Mouse (Mus musculus) MEL-GATA-1-ER (cell line): ENCODE data around the gene Zbtb25.

Experiments used
- DNase-seq: peaks from one replicate; pipeline ENCODE4 v3.0.0-alpha.2; 2012; ENCODE audit warnings: low read depth; ENCODE audit errors: extremely low read depth

The Zbtb25 gene

DNA sequence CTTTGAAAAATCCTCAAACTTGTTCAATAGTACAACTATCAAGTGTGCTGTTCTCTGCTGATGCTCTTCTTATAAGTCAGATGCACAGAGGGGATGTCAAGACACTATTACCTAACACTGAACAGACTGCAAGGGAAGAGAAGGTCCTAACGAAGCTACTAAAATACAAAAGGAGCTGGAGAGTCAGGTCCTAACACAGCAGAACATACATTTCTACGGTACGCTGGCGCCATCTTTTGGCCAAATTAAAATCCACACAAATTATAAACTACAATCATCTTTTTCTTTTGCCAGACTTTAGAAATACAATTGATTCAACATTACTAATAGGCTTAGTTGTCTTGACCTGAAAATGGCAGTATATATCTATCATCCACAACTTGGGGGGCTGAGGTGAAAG is 28.3 kb downstream of the Zbtb25 start:
- DNase-seq, result peak; percentile 39

DNA sequence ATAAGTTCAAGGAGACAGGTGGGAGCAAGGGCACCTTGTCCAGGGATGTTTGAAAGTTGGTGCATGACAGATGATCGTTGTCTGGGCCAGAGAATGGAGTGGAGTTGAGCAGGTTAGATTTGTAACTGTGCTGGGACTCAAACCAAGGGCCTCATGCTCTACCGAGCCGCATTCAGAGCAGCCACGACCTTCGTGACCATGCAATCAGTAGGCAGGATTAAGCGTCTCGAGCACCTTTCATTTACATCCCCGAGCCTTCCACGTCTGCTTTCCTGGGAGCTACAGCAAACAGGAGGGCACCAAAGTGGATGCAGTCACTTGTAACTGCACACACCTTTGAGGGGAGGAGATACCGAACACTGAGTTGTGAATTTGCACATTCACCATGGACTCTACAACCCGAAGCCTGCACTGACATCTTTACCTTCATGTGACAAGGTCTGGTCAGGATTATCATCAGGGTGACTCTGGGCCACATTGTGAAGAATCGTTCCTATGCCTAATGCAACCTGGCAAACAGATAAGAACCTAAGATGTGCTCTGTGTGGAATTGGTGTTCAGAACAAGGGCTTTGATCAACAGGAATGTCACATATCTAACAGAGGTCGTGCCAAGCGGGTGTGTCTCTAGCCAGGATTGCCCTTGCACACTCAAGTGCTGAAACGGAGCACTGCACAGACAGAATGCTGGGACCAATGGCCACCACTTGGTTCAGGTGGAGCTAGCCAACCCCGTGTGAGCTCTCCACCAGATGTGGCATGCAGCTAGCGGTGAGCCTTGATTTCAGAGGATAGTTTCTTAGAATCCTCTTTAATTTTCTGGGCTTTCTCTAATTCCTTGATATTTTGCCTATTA is 33.1 kb downstream of the Zbtb25 start:
- no peak for DNase-seq

- DNase-seq, result no peak
Observed at GRCm38 (mm10) chr12:76335641-76336040, 33.8 kb downstream of the Zbtb25 start.

GRCm38 (mm10) chr12:76333688-76334087 is 35.7 kb downstream of the Zbtb25 start:
- peak; percentile 36 for DNase-seq

- DNase-seq, result no peak
Observed at GRCm38 (mm10) chr12:76328567-76329354, 40.6 kb downstream of the Zbtb25 start.

DNA sequence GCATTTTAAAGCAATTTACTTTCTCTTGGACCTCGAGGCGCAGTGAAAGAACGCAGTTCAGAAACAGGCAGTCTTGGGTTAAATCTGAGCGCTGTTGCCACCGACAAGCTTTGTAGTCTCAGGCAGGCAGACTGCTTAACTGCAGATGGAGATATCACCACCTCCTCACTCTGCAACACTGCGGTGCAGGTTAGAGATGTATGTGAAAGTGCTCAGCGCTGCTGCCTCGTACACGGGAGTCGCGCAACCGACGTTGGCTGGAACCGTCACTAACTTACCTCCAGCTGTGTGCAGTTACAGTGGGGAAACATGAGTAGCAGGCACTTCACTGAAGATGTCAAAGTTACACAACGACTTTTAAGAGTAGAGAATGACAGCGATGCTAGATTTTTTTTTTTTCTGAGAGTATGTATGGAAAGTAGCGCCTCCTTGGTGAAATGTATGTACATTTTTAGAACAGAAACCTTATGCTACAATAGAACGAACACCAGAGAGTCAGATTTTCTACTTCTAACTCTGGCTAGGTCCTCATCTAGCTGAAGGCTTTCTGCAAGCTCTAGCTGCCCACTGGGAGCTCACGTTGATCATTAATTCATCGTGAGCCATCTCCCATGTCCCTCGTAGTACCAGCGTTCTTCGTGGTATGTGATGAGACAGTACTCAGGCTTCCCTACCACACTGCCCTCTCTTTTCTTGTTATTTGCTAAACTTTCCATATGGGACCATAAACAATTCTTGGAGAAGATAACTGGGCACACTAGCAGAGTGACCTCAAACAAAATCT is 42.8 kb downstream of the Zbtb25 start:
- DNase-seq, result no peak

GRCm38 (mm10) chr12:76324679-76325431 is 44.5 kb downstream of the Zbtb25 start, which contains the start of gene Akap5:
Akap5 (plus strand) TSS chr12:76324891.
- no peak for DNase-seq

DNA sequence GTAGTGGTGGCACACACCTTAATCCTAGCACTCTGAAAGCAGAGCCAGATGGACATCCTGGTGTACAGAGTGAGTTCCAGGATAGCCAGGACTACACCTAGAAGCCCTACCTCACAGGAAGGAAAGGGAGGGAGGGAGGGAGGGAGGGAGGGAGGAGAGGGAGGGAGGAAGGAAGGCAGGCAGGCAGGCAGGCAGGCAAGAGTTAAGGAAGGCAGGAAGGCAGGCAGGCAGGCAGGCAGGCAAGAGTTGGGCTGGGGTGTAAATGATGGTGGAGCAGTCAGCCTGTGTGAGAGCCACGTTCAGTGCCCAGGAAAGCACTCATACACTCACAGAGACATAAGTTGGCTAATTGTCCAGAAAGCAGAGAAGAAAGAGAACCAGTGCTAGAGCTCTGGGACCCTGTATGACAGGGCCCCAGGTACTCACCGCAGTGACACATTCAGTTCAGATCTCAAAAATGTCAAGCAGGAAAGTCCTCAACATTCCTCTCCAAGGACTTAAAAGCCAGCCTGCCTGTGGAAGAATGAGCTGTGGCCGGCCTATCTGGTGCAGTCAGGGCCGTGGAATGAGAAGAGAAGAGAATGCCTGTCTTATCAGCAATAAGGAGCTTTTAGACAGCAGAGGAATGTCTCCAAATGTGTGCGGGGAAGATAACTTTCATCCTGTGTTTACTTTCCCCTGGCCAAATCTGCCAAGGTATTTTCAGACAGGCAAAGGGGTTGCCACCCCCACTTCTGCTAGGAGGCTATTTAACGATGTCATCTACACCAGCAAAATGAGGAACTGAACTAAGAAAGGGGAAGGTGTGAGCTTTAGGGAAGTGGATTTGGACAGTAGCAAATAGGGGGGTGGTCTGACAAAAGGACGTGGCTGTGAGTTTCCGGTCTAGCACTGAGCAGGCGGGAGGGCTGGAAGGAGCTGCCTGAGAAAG is 50.9 kb downstream of the Zbtb25 start:
- DNase-seq, result peak; percentile 100

GRCm38 (mm10) chr12:76311951-76312350 is 57.5 kb downstream of the Zbtb25 start:
- DNase-seq, result no peak

DNA sequence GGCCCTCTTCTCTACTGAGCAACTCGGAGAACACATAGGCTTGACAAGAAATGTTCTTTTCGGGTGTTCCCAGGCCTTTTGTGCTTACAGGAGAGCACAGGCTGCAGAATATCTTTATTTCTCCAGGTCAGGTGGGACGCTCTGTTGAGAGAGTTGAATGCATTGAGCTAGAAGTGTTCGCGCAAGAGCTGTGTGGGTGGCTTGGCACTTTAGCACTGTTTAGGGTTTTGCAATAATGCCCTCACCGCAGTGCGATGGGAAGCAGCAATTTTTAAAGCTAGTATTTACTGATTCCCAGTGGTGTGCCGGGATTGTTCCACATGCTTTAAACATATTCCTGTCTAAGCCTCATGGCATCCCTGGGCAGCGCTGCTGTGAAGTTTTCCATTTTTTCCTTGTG is 58.2 kb downstream of the Zbtb25 start:
- no peak for DNase-seq

- no peak for DNase-seq
Observed at GRCm38 (mm10) chr12:76310633-76311032, 58.8 kb downstream of the Zbtb25 start.

- peak; percentile 80 for DNase-seq
Observed at GRCm38 (mm10) chr12:76310007-76310406, 59.4 kb downstream of the Zbtb25 start.

DNA sequence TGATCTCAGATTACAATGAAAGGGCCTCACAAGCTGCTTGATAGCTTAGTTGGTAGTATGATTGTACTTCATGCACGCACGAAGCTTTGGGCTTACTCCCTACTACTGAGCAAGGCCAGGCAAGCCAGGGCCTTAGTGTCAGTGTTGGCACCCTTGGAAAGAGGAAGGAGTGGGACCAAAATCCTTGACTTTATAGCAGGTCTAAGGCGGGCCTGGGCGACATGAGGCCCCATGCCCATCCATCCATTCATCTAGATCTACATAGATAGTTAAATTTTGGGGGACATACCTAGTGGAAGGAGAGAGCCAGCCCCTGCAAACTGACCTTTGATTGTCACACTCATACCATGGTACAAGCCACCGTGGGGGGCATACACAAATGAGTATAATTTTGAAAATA is 61.0 kb downstream of the Zbtb25 start:
- DNase-seq, result no peak

- no peak for DNase-seq
Observed at GRCm38 (mm10) chr12:76307964-76308363, 61.4 kb downstream of the Zbtb25 start.

DNA sequence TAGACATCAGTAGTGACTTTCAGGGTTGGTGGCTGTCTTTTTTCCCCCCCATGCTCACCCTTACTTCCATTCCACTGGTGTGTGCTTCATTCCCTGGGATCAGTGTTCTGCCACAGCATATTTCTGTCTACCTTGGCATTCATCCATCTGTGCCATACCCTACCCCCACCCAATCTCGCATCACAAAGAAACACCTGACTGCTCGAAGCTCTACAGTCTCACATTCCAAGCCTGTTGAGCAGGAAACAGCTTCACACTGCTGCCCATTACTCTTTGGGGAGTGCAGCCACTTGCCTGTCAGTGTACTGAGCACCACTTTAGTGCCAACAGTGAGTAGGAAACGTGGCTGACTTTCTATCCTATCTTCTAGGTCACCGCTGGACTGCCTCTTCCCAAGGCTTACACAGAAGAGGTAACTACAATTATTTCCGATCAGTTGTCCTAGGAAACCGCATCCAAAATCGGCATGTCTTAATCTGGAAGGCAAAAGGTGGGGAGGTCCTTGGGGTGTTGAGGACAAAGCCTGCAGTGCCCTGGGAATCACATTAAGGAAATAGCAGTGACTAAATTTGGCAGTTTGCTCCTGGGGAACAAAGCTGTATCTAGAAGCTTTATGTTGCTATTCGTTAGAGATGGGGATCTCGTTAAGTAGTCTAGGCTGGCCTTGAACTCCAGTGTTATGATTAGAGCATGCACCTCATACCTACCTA is 62.4 kb downstream of the Zbtb25 start:
- DNase-seq, result no peak

DNA sequence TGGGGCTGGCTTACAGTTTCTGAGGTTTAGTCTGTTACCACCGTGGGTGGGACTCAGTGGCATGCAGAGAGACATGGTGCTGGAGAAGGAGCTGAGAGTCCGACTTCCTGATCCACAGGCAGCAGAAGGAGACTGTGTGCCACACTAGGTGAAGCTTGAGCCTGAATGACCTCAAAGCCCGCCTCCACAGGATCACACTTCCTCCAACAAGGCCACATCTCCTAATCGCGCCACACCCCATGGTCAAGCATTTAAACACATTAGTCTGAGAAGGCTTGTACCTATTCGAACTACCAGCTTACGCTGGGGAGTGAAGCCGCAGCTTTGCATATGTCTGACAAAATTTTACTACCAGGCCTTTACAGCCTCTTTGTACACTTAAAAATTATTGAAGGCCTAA is 64.3 kb downstream of the Zbtb25 start:
- no peak for DNase-seq

DNA sequence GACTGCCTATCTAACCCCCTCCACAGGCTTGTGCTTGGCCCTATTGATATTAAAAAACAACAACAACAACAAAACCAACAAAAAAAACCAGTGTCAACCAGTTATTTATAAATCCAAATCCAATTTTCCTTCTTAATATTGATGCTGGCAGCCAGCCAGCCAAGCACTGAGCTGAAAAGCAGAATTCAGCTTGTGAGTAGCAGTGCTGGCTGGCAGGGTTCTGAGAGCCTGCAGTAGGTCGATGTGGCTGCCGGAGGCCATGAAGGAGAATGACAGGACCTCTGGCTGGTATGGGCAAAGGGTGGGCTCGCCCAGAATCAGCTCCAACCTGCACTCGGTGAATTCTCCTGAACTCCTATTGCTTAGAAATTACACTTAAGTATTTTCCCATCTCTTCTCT is 65.2 kb downstream of the Zbtb25 start:
- DNase-seq, result no peak

DNA sequence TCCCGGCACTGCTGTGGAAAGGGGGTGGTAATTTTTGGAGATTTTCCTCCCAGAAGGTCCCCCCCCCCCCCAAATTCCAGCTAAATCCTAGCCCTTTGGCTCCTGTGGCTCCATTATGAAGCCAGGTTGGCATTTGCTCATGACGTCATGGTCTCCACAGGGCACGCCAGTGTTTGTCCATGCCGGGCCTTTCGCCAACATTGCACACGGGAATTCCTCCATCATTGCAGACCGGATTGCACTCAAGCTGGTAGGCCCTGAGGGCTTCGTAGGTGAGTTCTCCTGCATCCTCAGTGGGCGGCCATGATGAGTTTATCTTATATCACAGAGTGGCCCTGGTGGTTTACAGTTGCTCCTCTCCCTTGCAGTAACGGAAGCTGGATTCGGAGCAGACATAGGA is 65.9 kb downstream of the Zbtb25 start:
- no peak for DNase-seq

DNA sequence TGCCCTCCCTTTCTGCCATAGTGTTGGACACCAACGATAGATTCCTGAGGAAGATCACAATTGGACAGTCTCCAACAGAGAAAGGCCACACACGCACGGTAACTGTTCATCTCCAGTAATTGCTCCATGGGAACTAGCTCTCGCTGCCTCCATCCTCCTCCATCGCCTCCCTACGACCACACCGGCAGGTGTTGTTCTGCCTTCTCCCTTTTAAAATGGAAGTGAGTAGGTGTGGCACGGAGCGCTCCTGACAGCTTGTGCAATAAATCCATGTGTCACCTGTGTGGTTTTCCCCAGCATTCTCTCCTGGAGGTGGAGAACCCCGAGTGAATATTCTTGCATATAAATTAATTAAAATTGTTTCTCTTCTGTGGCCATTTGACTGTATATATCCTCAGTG is 69.0 kb downstream of the Zbtb25 start:
- no peak for DNase-seq
